Mouse (Mus musculus) naive thymus-derived CD4-positive, alpha-beta T cell, adult 2 months (primary cell): Measurements from ENCODE around the gene Clcn3.
A peak's percentile ranks its signal among the peaks of the same experiment; 100 is the strongest.

Experiments
- DNase-seq: peaks from one replicate; pipeline ENCODE4 v3.0.0-alpha.2; 2011; ENCODE audit warnings: low read depth

Gene Clcn3

DNA sequence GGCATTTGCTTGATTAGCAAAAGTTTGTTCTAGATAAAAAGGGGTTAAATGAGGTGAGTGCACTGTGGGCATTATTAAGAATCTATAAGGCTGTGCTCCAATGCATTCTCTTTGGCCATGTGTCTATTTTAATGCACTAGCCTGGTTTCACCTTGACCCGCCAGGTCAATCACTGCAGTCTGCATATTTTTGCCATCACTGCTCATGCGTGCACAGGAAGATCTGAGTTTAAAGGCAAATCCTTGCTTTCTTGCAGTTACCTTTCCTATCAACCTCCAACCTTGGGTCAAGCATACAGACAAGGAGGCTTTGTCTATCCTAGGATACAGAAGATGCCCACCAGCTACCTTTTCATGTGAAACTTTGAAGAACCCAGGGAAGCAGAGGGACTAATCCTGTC, 113.3 kb downstream of the Clcn3 start:
- DNase-seq, result no peak

- no peak for DNase-seq
Measured at GRCm38 (mm10) chr8:60868236-60868965, 114.7 kb downstream of the Clcn3 start.

DNA sequence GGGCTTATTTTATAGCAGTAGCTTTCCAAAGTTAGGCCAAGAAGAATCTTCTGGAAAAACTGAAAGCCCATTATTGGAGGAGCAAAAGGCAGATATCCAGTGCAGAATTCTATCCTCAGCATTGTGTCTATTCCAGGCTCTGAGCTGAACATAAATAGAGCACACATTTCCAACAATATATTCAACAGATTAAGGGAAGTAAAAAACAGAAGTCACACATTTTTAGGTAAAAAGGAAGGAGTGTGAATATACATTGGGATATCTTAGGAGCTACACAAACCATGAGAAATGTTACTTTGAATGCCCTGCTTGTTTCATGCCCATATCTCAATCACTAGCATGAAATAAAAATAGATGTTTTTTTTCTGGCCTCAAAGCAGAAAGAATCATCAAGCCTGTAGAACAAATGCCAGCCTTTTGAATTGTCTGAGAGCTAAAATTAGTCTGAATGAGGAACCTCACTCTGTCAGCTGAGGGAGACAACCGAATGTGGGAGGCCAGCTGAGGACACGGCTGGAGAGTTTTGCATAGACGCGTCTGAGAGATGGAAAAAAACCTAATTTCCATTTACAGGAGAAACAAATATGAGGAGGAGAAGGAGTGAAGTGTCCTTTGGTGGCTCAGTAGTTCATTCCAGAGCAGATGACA, 115.5 kb downstream of the Clcn3 start:
- no peak for DNase-seq

GRCm38 (mm10) chr8:60865504-60866114, 117.5 kb downstream of the Clcn3 start:
- DNase-seq, result peak; percentile 61

DNA sequence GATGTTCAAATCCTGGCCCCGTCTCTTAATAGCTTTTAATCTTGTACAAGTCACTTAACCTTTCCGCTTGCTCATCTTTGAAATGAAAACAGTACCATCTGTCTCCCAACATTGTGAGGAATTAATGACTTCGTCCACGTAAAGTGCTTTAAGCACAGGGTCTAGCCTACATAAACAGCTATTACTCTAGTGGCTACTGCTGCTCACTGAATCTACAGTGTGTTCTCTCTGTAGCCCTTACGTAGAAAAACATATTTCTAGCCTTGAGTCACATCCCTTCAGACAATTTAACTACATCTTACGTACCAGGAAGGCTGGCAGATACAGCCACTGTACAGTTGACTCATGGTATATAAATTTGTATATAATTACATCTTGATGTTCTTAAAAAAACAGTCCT, 118.2 kb downstream of the Clcn3 start:
- DNase-seq, result no peak

GRCm38 (mm10) chr8:60861783-60862182, 121.3 kb downstream of the Clcn3 start:
- no peak for DNase-seq

- DNase-seq, result no peak
Measured at GRCm38 (mm10) chr8:60860749-60861148, 122.4 kb downstream of the Clcn3 start.
